Mouse (Mus musculus) myocyte (in vitro differentiated cells): ENCODE results near the gene Rapsn. TPM values are rescaled to one million over a fixed set of nuclear protein-coding genes. Genes with fewer than 3 reads are reported as not detected.
"Not testable (repeated sequence)": the region's sequence is repeated elsewhere in the genome, so short reads cannot be mapped to it uniquely, and the experiment has no call there.

Experiments
- H3K27me3 ChIP-seq: one replicate; pipeline ENCODE4 v1.6.1; 2011; ENCODE audit not compliant: control insufficient read depth, insufficient read depth, insufficient read length
- H3K36me3 ChIP-seq: one replicate; pipeline ENCODE4 v1.6.1; 2011; ENCODE audit not compliant: control insufficient read depth, insufficient read depth
- H3K4me2 ChIP-seq: one replicate; pipeline ENCODE4 v1.6.1; 2011; ENCODE audit warnings: low read depth, control low read depth
- H3K4me3 ChIP-seq: one replicate; pipeline ENCODE4 v1.5.1; 2011; ENCODE audit warnings: mild to moderate bottlenecking, control low read depth, moderate library complexity
- H3K79me2 ChIP-seq: one replicate; pipeline ENCODE4 v1.6.1; 2011; ENCODE audit not compliant: control insufficient read depth, insufficient read depth
- H3ac ChIP-seq: one replicate; pipeline ENCODE4 v1.6.1; 2011; ENCODE audit not compliant: control insufficient read depth, insufficient read length
- CEBPB ChIP-seq: IDR thresholded peaks from 2 replicates; pipeline ENCODE4 v1.6.1; 2011; ENCODE audit warnings: mild to moderate bottlenecking, moderate library complexity; ENCODE audit not compliant: poor library complexity, insufficient read depth, severe bottlenecking
- E2F4 ChIP-seq: IDR thresholded peaks from one replicate; pipeline ENCODE4 v1.6.1; 2011; ENCODE audit warnings: mild to moderate bottlenecking, control low read depth, moderate library complexity; ENCODE audit not compliant: insufficient read depth
- MAX ChIP-seq: IDR thresholded peaks from one replicate; pipeline ENCODE4 v1.6.1; 2011; ENCODE audit warnings: low read depth, mild to moderate bottlenecking, control low read depth
- MYOD1 ChIP-seq, 3 experiments: IDR thresholded peaks; one replicate each; pipeline ENCODE4 v1.6.1; 2011; ENCODE audit warnings: control low read depth in 2 of 3, low read depth in 2 of 3, mild to moderate bottlenecking in 2 of 3, moderate library complexity in 1 of 3; ENCODE audit not compliant: insufficient read length in 2 of 3, control insufficient read depth in 1 of 3
- MYOG ChIP-seq, 3 experiments: IDR thresholded peaks; one replicate each; pipeline ENCODE4 v1.6.1; 2011; ENCODE audit warnings: control low read depth in 2 of 3, low read depth in 2 of 3, mild to moderate bottlenecking in 2 of 3; ENCODE audit not compliant: insufficient read length in 2 of 3, control insufficient read depth in 1 of 3, insufficient read depth in 1 of 3
- POLR2A ChIP-seq: IDR thresholded peaks from one replicate; pipeline ENCODE4 v1.6.1; 2011; ENCODE audit warnings: low read depth, mild to moderate bottlenecking, control low read depth, moderate library complexity; ENCODE audit not compliant: insufficient read length
- POLR2AphosphoS2 ChIP-seq: IDR thresholded peaks from one replicate; pipeline ENCODE4 v1.6.1; 2011; ENCODE audit warnings: low read depth, control low read depth; ENCODE audit not compliant: insufficient read length
- REST ChIP-seq: IDR thresholded peaks from one replicate; pipeline ENCODE4 v1.6.1; 2011; ENCODE audit warnings: mild to moderate bottlenecking, control low read depth, moderate library complexity; ENCODE audit not compliant: insufficient read depth, insufficient read length
- SRF ChIP-seq: IDR thresholded peaks from one replicate; pipeline ENCODE4 v1.6.1; 2011; ENCODE audit warnings: low read depth; ENCODE audit not compliant: control insufficient read depth, insufficient read length
- TCF12 ChIP-seq: IDR thresholded peaks from one replicate; pipeline ENCODE4 v1.6.1; 2011; ENCODE audit warnings: mild to moderate bottlenecking, control low read depth; ENCODE audit not compliant: poor library complexity, insufficient read depth, severe bottlenecking
- TCF3 ChIP-seq: IDR thresholded peaks from one replicate; pipeline ENCODE4 v1.6.1; 2011; ENCODE audit warnings: low read depth, control low read depth; ENCODE audit not compliant: insufficient read length
- USF1 ChIP-seq: IDR thresholded peaks from one replicate; pipeline ENCODE4 v1.6.1; 2011; ENCODE audit warnings: low read depth, mild to moderate bottlenecking, control low read depth, moderate library complexity
- polyA plus RNA-seq: library from polyadenylated mRNA; unstranded; fragments of >200 nt; fragmentation: generic; extraction: Trizol; gene quantifications from one replicate; pipeline ENCODE4 v1.2.1, GENCODE M21; 2012; ENCODE audit warnings: missing spikeins

Gene Rapsn
- polyA plus RNA-seq, 1 experiment = 199 TPM

DNA sequence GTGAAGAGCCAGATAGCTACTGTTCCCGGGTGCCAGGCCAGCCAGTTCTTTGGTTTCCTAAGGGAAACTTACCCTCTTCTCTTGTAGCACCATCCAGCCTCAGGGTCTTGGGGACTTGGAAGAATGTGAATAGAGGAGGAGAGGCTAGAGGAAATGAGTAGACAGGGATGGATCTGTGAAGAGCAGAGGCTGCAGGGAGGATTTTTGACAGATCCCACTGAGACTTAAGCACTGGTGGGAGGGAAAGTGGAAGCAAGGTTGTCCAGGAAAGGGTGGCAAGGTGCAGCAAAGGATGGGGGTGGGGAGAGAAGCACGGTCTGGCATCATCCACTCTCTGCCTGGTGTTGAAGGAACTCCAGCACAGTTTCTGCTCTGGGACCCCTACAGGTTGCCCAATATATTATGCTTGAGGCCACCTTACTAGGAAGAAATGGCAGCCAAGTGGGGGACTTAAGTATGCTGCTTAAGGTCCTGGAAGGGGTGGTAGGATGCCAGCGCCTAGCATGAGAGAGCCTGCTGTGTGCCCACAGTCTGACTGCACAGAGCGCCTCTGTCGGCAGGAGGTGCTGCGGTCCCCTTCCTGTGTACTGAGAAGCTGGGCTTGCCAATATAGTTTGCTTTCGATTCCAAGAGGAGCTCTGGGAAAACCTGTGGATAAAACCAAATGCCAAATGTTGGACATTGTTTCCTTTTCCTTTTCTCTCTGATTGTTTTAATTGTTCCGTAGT is 17.2 kb upstream of the Rapsn start:
- no peaks in the 10 kb centered on the region for H3K27me3 ChIP-seq
- TF ChIP-seq POLR2AphosphoS2 = no peak
- no peak for TF ChIP-seq USF1
- TF ChIP-seq E2F4 = no peak
- no peak for TF ChIP-seq REST
- no peak for TF ChIP-seq MAX
- no peak for TF ChIP-seq CEBPB
- TF ChIP-seq MYOD1 (IDR thresholded peaks at IDR 0.05; ENCODE audit: control insufficient read depth in 1 of 3, insufficient read length in 2 of 3, low read depth in 2 of 3) = no peak
- no peak for TF ChIP-seq POLR2A
- TF ChIP-seq SRF = no peak
- TF ChIP-seq TCF12 = no peak
- TF ChIP-seq TCF3 = no peak
- TF ChIP-seq MYOG (IDR thresholded peaks at IDR 0.05; ENCODE audit: control insufficient read depth in 1 of 3, insufficient read depth in 1 of 3, insufficient read length in 2 of 3, low read depth in 2 of 3) = no peak
- H3ac ChIP-seq = no peak overlapping the region
- H3K4me2 ChIP-seq = no peak overlapping the region
- H3K4me3 ChIP-seq = no peak overlapping the region
- peaks cover 33% of the 10 kb centered on the region for H3K36me3 ChIP-seq
- H3K79me2 ChIP-seq = no peaks in the 10 kb centered on the region

DNA sequence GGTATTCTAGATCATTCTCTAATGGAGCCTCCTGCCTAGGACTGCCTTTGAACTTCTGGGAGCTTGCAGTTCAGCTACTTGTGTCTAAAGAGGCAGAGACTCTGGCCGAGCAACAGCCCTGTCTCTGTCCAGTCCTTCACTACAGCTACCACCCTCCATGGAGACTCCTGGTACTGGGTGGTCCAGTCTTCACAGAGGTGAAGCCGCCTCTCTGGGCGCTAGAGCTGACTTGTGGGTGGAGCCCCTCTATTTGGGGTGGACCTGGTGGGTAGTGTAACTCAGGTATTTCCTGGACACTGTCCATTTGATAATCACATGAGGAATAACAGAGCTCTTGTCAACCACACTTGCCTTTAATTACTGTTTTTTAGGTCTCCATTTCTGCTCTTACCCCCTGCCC is 15.5 kb upstream of the Rapsn start:
- TF ChIP-seq MYOD1 (IDR thresholded peaks at IDR 0.05; ENCODE audit: control insufficient read depth in 1 of 3, insufficient read length in 2 of 3, low read depth in 2 of 3) = no peak
- TF ChIP-seq MAX = no peak
- TF ChIP-seq E2F4 = no peak
- TF ChIP-seq SRF = no peak
- no peak for TF ChIP-seq TCF3
- no peak for TF ChIP-seq CEBPB
- no peak for TF ChIP-seq TCF12
- no peak for TF ChIP-seq MYOG (IDR thresholded peaks at IDR 0.05; ENCODE audit: control insufficient read depth in 1 of 3, insufficient read depth in 1 of 3, insufficient read length in 2 of 3, low read depth in 2 of 3)
- TF ChIP-seq POLR2AphosphoS2 = no peak
- TF ChIP-seq USF1 = no peak
- Histone ChIP-seq H3K27me3 (no peaks in the 10 kb centered on the region), H3ac (no peak overlapping the region), H3K4me2 (no peak overlapping the region), H3K36me3 (peaks cover 18% of the 10 kb centered on the region), H3K4me3 (no peak overlapping the region), H3K79me2 (no peaks in the 10 kb centered on the region)

DNA sequence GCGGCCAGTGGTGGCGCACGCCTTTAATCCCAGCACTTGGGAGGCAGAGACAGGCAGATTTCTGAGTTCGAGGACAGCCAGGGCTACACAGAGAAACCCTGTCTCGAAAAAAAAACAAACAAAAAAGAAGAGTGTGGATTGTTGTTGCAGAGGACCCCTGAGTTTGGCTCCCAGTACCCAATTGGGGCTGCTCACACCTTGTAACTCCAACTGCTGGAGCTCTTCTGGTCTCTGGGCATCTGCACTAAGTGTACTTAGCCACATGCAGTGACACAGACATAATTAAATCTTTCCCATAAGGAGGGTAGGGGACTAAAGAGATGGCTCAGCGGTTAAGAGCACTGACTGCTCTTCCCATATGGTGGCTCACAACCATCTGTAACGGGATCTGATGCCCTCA is 13.2 kb upstream of the Rapsn start:
- not testable (repeated sequence) for H3ac ChIP-seq, H3K4me3 ChIP-seq, H3K79me2 ChIP-seq, H3K4me2 ChIP-seq, H3K27me3 ChIP-seq, H3K36me3 ChIP-seq

DNA sequence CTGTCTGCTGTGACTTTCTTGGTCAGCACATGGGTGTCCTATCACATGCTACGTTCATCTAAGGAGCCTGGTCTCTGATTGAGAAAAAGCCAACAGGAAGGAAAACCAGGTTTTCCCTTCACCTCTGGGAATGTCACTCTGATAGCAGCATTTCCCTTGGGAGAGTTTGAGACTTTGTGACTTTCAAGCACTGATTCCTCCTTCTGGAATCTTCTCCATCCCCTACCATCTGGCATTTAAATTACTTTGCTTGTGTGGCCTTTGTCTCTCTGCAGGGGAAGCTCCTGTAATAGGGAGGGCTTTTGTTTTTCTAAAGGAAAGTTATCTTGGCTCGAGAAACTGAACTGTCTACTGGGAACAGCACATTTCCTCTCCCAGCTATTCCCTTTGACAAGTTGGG is 12.3 kb upstream of the Rapsn start:
- no peak overlapping the region for H3K4me3 ChIP-seq
- no peak overlapping the region for H3K4me2 ChIP-seq
- TF ChIP-seq MYOD1 (IDR thresholded peaks at IDR 0.05; ENCODE audit: control insufficient read depth in 1 of 3, insufficient read length in 2 of 3, low read depth in 2 of 3) (no peak), REST (no peak), CEBPB (no peak), TCF12 (no peak), POLR2AphosphoS2 (no peak), POLR2A (no peak), MYOG (IDR thresholded peaks at IDR 0.05; ENCODE audit: control insufficient read depth in 1 of 3, insufficient read depth in 1 of 3, insufficient read length in 2 of 3, low read depth in 2 of 3) (no peak), USF1 (no peak)
- no peaks in the 10 kb centered on the region for H3K79me2 ChIP-seq
- H3ac ChIP-seq = no peak overlapping the region
- H3K27me3 ChIP-seq = no peaks in the 10 kb centered on the region
- H3K36me3 ChIP-seq = peaks cover 3% of the 10 kb centered on the region

DNA sequence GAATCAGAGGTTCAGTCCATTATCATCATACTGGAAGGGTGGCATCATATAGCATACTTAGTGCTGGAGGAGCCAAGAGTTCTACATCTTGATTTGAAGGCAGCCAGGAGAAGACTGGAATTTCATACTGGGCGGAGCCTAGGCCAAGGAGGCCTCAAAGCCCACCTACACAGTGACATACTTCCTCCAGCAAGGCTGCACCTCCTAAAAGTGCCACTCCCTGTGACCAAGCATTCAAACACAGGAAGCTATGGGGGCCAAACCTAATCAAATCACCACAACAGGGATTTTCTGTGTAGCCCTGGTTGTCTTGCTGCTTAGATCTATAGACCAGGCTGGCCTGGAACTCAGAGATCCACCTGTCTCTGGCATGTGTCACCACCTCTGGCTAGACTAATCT is 11.5 kb upstream of the Rapsn start:
- H3K36me3 ChIP-seq = peaks cover 3% of the 10 kb centered on the region
- no peak overlapping the region for H3ac ChIP-seq
- H3K27me3 ChIP-seq = no peaks in the 10 kb centered on the region
- H3K79me2 ChIP-seq = no peaks in the 10 kb centered on the region
- no peak overlapping the region for H3K4me2 ChIP-seq
- H3K4me3 ChIP-seq = no peak overlapping the region
- TF ChIP-seq SRF = no peak
- TF ChIP-seq MYOD1 (IDR thresholded peaks at IDR 0.05; ENCODE audit: control insufficient read depth in 1 of 3, insufficient read length in 2 of 3, low read depth in 2 of 3) = peak in 1 of 3 experiments; percentile 26
- no peak for TF ChIP-seq TCF3
- TF ChIP-seq POLR2AphosphoS2 = peak; percentile 30
- no peak for TF ChIP-seq USF1
- TF ChIP-seq TCF12 = no peak
